Mouse (Mus musculus): Measurements from ENCODE around the gene Clec11a. TPM values are rescaled to one million over a fixed set of nuclear protein-coding genes. Genes with fewer than 3 reads are reported as not detected.

The Clec11a gene
- polyA plus RNA-seq, 1 experiment from 2014 or later, result 2.1 TPM

GRCm38 (mm10) chr7:44262791-44263643, 43.7 kb downstream of the Clec11a start:
- no peaks in the 10 kb centered on the region for H3K36me3 ChIP-seq
- DNase-seq (ENCODE audit: low spot score), result peak; percentile 95
- H3K4me1 ChIP-seq (replicated peaks), result peaks cover 13% of the 10 kb centered on the region
- WGBS, result 2% methylated on average over 34 of the region's 34 CpGs
- no peak overlapping the region for H3K27ac ChIP-seq
- peaks cover 48% of the 10 kb centered on the region for H3K27me3 ChIP-seq (ENCODE audit: insufficient read depth, poor library complexity, severe bottlenecking)
- peak overlapping the region; percentile 38 for H3K4me3 ChIP-seq
- H3K9me3 ChIP-seq, result no peaks in the 10 kb centered on the region

- Histone ChIP-seq H3K27me3 (ENCODE audit: insufficient read depth, poor library complexity, severe bottlenecking) (peaks cover 40% of the 10 kb centered on the region), H3K4me3 (no peak within 1 kb of the TSS), H3K36me3 (no peaks in the 10 kb centered on the region), H3K9me3 (no peaks in the 10 kb centered on the region), H3K27ac (no peak within 1 kb of the TSS), H3K4me1 (replicated peaks) (peaks cover 13% of the 10 kb centered on the region)
- no peak for DNase-seq (ENCODE audit: low spot score)
- 54% methylated on average over 5 of the region's 5 CpGs for WGBS
Observed at GRCm38 (mm10) chr7:44261147-44261546, 45.6 kb downstream of the Clec11a start, which contains the start of gene Gm15517. Gene Gm15517, plus strand, starts transcription at chr7:44261447.

GRCm38 (mm10) chr7:44260410-44260809, 46.3 kb downstream of the Clec11a start:
- no peak for DNase-seq (ENCODE audit: low spot score)
- no peaks in the 10 kb centered on the region for H3K36me3 ChIP-seq
- no peak overlapping the region for H3K4me3 ChIP-seq
- no peaks in the 10 kb centered on the region for H3K9me3 ChIP-seq
- H3K4me1 ChIP-seq (replicated peaks), result peaks cover 13% of the 10 kb centered on the region
- WGBS, result 79% methylated on average over 6 of the region's 6 CpGs
- H3K27me3 ChIP-seq (ENCODE audit: insufficient read depth, poor library complexity, severe bottlenecking), result peaks cover 40% of the 10 kb centered on the region
- no peak overlapping the region for H3K27ac ChIP-seq

- 80% methylated on average over 4 of the region's 4 CpGs for WGBS
- no peak for DNase-seq (ENCODE audit: low spot score)
- Histone ChIP-seq H3K36me3 (peaks cover 29% of the 10 kb centered on the region), H3K27ac (no peak within 1 kb of the TSS), H3K27me3 (ENCODE audit: insufficient read depth, poor library complexity, severe bottlenecking) (peaks cover 18% of the 10 kb centered on the region), H3K9me3 (no peaks in the 10 kb centered on the region), H3K4me3 (no peak within 1 kb of the TSS), H3K4me1 (replicated peaks) (peaks cover 10% of the 10 kb centered on the region; the same call in 1 of the 2 replicates)
Observed at GRCm38 (mm10) chr7:44257278-44257677, 49.4 kb downstream of the Clec11a start, which contains the start of gene Acp4. Gene Acp4, minus strand, starts transcription at chr7:44257378.

- H3K9me3 ChIP-seq, result no peaks in the 10 kb centered on the region
- WGBS, result 86% methylated on average over 6 of the region's 6 CpGs
- DNase-seq (ENCODE audit: low spot score), result no peak
- H3K27ac ChIP-seq, result no peak overlapping the region
- peaks cover 50% of the 10 kb centered on the region for H3K36me3 ChIP-seq
- 0 out of 2 replicates have a peak, but pooled peaks cover 5% of the 10 kb centered on the region for H3K4me1 ChIP-seq (replicated peaks)
- H3K4me3 ChIP-seq, result no peak overlapping the region
- H3K27me3 ChIP-seq (ENCODE audit: insufficient read depth, poor library complexity, severe bottlenecking), result no peaks in the 10 kb centered on the region
Observed at GRCm38 (mm10) chr7:44254930-44255329, 51.8 kb downstream of the Clec11a start.

- peaks cover 22% of the 10 kb centered on the region for H3K4me1 ChIP-seq (replicated peaks)
- WGBS, result 75% methylated on average over 15 of the region's 15 CpGs
- no peaks in the 10 kb centered on the region for H3K27me3 ChIP-seq (ENCODE audit: insufficient read depth, poor library complexity, severe bottlenecking)
- H3K27ac ChIP-seq, result no peak overlapping the region
- H3K9me3 ChIP-seq, result no peaks in the 10 kb centered on the region
- DNase-seq (ENCODE audit: low spot score), result no peak
- H3K36me3 ChIP-seq, result peaks cover 68% of the 10 kb centered on the region
- no peak overlapping the region for H3K4me3 ChIP-seq
Observed at GRCm38 (mm10) chr7:44253023-44253616, 53.6 kb downstream of the Clec11a start.

Other genes starting within 250 kb of the Clec11a start
- gene Klk1b21, start 204.6 kb downstream of the Clec11a start, polyA plus RNA-seq (2016; fragmentation: Nextera tagmentation; extraction: Ambion mirVana), result not detected in 2 replicates
- gene Klk1b22, start 194.2 kb downstream of the Clec11a start, polyA plus RNA-seq (2016; fragmentation: Nextera tagmentation; extraction: Ambion mirVana), result not detected in 2 replicates
- not detected in 2 replicates for gene Klk1b16, start 170.1 kb downstream of the Clec11a start, polyA plus RNA-seq (2016; fragmentation: Nextera tagmentation; extraction: Ambion mirVana)
- gene Klk1b24, start 118.7 kb downstream of the Clec11a start, polyA plus RNA-seq (2016; fragmentation: Nextera tagmentation; extraction: Ambion mirVana), result not detected in 2 replicates
- gene Klk1b3, start 108.7 kb downstream of the Clec11a start, polyA plus RNA-seq (2016; fragmentation: Nextera tagmentation; extraction: Ambion mirVana), result not detected in 2 replicates
- not detected in 2 replicates for gene Klk1b4, start 99.5 kb downstream of the Clec11a start, polyA plus RNA-seq (2016; fragmentation: Nextera tagmentation; extraction: Ambion mirVana)
- not detected in 2 replicates for gene Klk1b5, start 91.0 kb downstream of the Clec11a start, polyA plus RNA-seq (2016; fragmentation: Nextera tagmentation; extraction: Ambion mirVana)
- gene Klk1, start 81.5 kb downstream of the Clec11a start, polyA plus RNA-seq (2016; fragmentation: Nextera tagmentation; extraction: Ambion mirVana), result not detected in 2 replicates
- 0.10 TPM in 1 of 2 replicates, not detected in the other for gene Gm36864, start 70.7 kb downstream of the Clec11a start, polyA plus RNA-seq (2016; fragmentation: Nextera tagmentation; extraction: Ambion mirVana)
- gene 1700028J19Rik, start 60.2 kb downstream of the Clec11a start, polyA plus RNA-seq (2016; fragmentation: Nextera tagmentation; extraction: Ambion mirVana), result 1.0 and 1.5 TPM in 2 replicates
- gene 2410002F23Rik, start 60.2 kb downstream of the Clec11a start, polyA plus RNA-seq (2016; fragmentation: Nextera tagmentation; extraction: Ambion mirVana), result 173 and 174 TPM in 2 replicates
- gene Acp4, start 49.5 kb downstream of the Clec11a start, polyA plus RNA-seq (2016; fragmentation: Nextera tagmentation; extraction: Ambion mirVana), result 0.09 and 0.12 TPM in 2 replicates
- not detected in 2 replicates for gene Gm15517, start 45.5 kb downstream of the Clec11a start, polyA plus RNA-seq (2016; fragmentation: Nextera tagmentation; extraction: Ambion mirVana)
- 1.2 and 4.6 TPM in 2 replicates for gene Shank1, start 3.4 kb upstream of the Clec11a start, polyA plus RNA-seq (2016; fragmentation: Nextera tagmentation; extraction: Ambion mirVana)
- gene Syt3, start 77.2 kb upstream of the Clec11a start, polyA plus RNA-seq (2016; fragmentation: Nextera tagmentation; extraction: Ambion mirVana), result 2.7 and 3.0 TPM in 2 replicates
- gene 1700008O03Rik, start 78.9 kb upstream of the Clec11a start, polyA plus RNA-seq (2016; fragmentation: Nextera tagmentation; extraction: Ambion mirVana), result 2.1 and 2.7 TPM in 2 replicates
- gene Lrrc4b, start 122.1 kb upstream of the Clec11a start, polyA plus RNA-seq (2016; fragmentation: Nextera tagmentation; extraction: Ambion mirVana), result 1.7 and 4.4 TPM in 2 replicates
- 0.78 and 1.8 TPM in 2 replicates for gene Aspdh, start 158.5 kb upstream of the Clec11a start, polyA plus RNA-seq (2016; fragmentation: Nextera tagmentation; extraction: Ambion mirVana)
- 86.2 and 89.2 TPM in 2 replicates for gene Josd2, start 161.1 kb upstream of the Clec11a start, polyA plus RNA-seq (2016; fragmentation: Nextera tagmentation; extraction: Ambion mirVana)
- gene Emc10, start 189.6 kb upstream of the Clec11a start, polyA plus RNA-seq (2016; fragmentation: Nextera tagmentation; extraction: Ambion mirVana), result 102 and 122 TPM in 2 replicates
- 17.1 and 20.5 TPM in 2 replicates for gene Fam71e1, start 189.7 kb upstream of the Clec11a start, polyA plus RNA-seq (2016; fragmentation: Nextera tagmentation; extraction: Ambion mirVana)
- gene Mybpc2, start 217.8 kb upstream of the Clec11a start, polyA plus RNA-seq (2016; fragmentation: Nextera tagmentation; extraction: Ambion mirVana), result 0.10 and 0.12 TPM in 2 replicates
- 0.09 TPM in 1 of 2 replicates, not detected in the other for gene Spib, start 225.2 kb upstream of the Clec11a start, polyA plus RNA-seq (2016; fragmentation: Nextera tagmentation; extraction: Ambion mirVana)
- 133 and 161 TPM in 2 replicates for gene Pold1, start 241.9 kb upstream of the Clec11a start, polyA plus RNA-seq (2016; fragmentation: Nextera tagmentation; extraction: Ambion mirVana)
- gene Nr1h2, start 247.0 kb upstream of the Clec11a start, polyA plus RNA-seq (2016; fragmentation: Nextera tagmentation; extraction: Ambion mirVana), result 83.2 and 94.9 TPM in 2 replicates